Mouse (Mus musculus): ENCODE results near the gene Neb.

Gene Neb

GRCm38 (mm10) chr2:52310757-52311156, 67.5 kb downstream of the Neb start:
- DNase-seq (ENCODE audit: low spot score in 2 of 2): no peak

- DNase-seq (ENCODE audit: low spot score in 2 of 2): no peak
Observed at GRCm38 (mm10) chr2:52306635-52307034, 71.6 kb downstream of the Neb start.

- no peak for DNase-seq (ENCODE audit: low spot score in 2 of 2)
Observed at GRCm38 (mm10) chr2:52304554-52304953, 73.7 kb downstream of the Neb start.

- DNase-seq (ENCODE audit: low spot score in 2 of 2): no peak
Observed at GRCm38 (mm10) chr2:52303405-52303804, 74.9 kb downstream of the Neb start.

- no peak for DNase-seq (ENCODE audit: low spot score in 2 of 2)
Observed at GRCm38 (mm10) chr2:52297969-52298368, 80.3 kb downstream of the Neb start.

GRCm38 (mm10) chr2:52296779-52297178, 81.5 kb downstream of the Neb start:
- DNase-seq (ENCODE audit: low spot score in 2 of 2): no peak

GRCm38 (mm10) chr2:52287436-52287835, 90.8 kb downstream of the Neb start:
- DNase-seq (ENCODE audit: low spot score in 2 of 2): no peak

GRCm38 (mm10) chr2:52286421-52286820, 91.9 kb downstream of the Neb start:
- no peak for DNase-seq (ENCODE audit: low spot score in 2 of 2)

- no peak for DNase-seq (ENCODE audit: low spot score in 2 of 2)
Observed at GRCm38 (mm10) chr2:52272146-52272545, 106.1 kb downstream of the Neb start.

- DNase-seq (ENCODE audit: low spot score in 2 of 2): no peak
Observed at GRCm38 (mm10) chr2:52270911-52271310, 107.4 kb downstream of the Neb start.

- no peak for DNase-seq (ENCODE audit: low spot score in 2 of 2)
Observed at GRCm38 (mm10) chr2:52262149-52262548, 116.1 kb downstream of the Neb start.

- DNase-seq (ENCODE audit: low spot score in 2 of 2): no peak
Observed at GRCm38 (mm10) chr2:52252037-52252436, 126.2 kb downstream of the Neb start.

- no peak for DNase-seq (ENCODE audit: low spot score in 2 of 2)
Observed at GRCm38 (mm10) chr2:52248316-52248826, 129.9 kb downstream of the Neb start.

- no peak for DNase-seq (ENCODE audit: low spot score in 2 of 2)
Observed at GRCm38 (mm10) chr2:52245091-52245490, 133.2 kb downstream of the Neb start.

- DNase-seq (ENCODE audit: low spot score in 2 of 2): no peak
Observed at GRCm38 (mm10) chr2:52242691-52243090, 135.6 kb downstream of the Neb start.

- DNase-seq (ENCODE audit: low spot score in 2 of 2): no peak
Observed at GRCm38 (mm10) chr2:52237892-52238291, 140.4 kb downstream of the Neb start.

GRCm38 (mm10) chr2:52227584-52227983, 150.7 kb downstream of the Neb start:
- no peak for DNase-seq (ENCODE audit: low spot score in 2 of 2)

GRCm38 (mm10) chr2:52224366-52224765, 153.9 kb downstream of the Neb start:
- DNase-seq (ENCODE audit: low spot score in 2 of 2): no peak

- DNase-seq (ENCODE audit: low spot score in 2 of 2): peak in 1 of 2 experiments; percentile 10
Observed at GRCm38 (mm10) chr2:52220074-52220473, 158.2 kb downstream of the Neb start.

- no peak for DNase-seq (ENCODE audit: low spot score in 2 of 2)
Observed at GRCm38 (mm10) chr2:52215945-52216344, 162.3 kb downstream of the Neb start.

GRCm38 (mm10) chr2:52212561-52212961, 165.7 kb downstream of the Neb start:
- DNase-seq (ENCODE audit: low spot score in 2 of 2): no peak

GRCm38 (mm10) chr2:52211358-52211899, 166.8 kb downstream of the Neb start:
- no peak for DNase-seq (ENCODE audit: low spot score in 2 of 2)

GRCm38 (mm10) chr2:52210685-52211084, 167.6 kb downstream of the Neb start:
- DNase-seq (ENCODE audit: low spot score in 2 of 2): no peak

- DNase-seq (ENCODE audit: low spot score in 2 of 2): no peak
Observed at GRCm38 (mm10) chr2:52204992-52205391, 173.3 kb downstream of the Neb start.
